Mouse (Mus musculus): ENCODE results near the gene Mok. TPM values are rescaled to one million over a fixed set of nuclear protein-coding genes. Genes with fewer than 3 reads are reported as not detected.

The Mok gene
- total RNA-seq, 4 experiments from 2014 or later: 0.35 to 0.52 TPM; not detected in 2

- DNase-seq (ENCODE audit: low spot score in 2 of 2): no peak
These were observed 27.6 kb downstream of the Mok start for GRCm38 (mm10) chr12:110813132-110813531.

- DNase-seq (ENCODE audit: low spot score in 2 of 2): no peak
These were observed 31.9 kb downstream of the Mok start for GRCm38 (mm10) chr12:110808848-110809247.

GRCm38 (mm10) chr12:110808430-110808829 lies 32.3 kb downstream of the Mok start:
- no peak for DNase-seq (ENCODE audit: low spot score in 2 of 2)

- DNase-seq (ENCODE audit: low spot score in 2 of 2): peak; percentile 25 to 27
These were observed 34.3 kb downstream of the Mok start for GRCm38 (mm10) chr12:110806301-110806970.

- DNase-seq (ENCODE audit: low spot score in 2 of 2): no peak
These were observed 36.5 kb downstream of the Mok start for GRCm38 (mm10) chr12:110804261-110804660.

GRCm38 (mm10) chr12:110802674-110803297 lies 38.0 kb downstream of the Mok start:
- DNase-seq (ENCODE audit: low spot score in 2 of 2): no peak

- no peak for DNase-seq (ENCODE audit: low spot score in 2 of 2)
These were observed 38.8 kb downstream of the Mok start for GRCm38 (mm10) chr12:110801876-110802464.

- peak in 1 of 2 experiments; percentile 20 for DNase-seq (ENCODE audit: low spot score in 2 of 2)
These were observed 41.5 kb downstream of the Mok start for GRCm38 (mm10) chr12:110799226-110799625.

- no peak for DNase-seq (ENCODE audit: low spot score in 2 of 2)
These were observed 42.8 kb downstream of the Mok start for GRCm38 (mm10) chr12:110797842-110798431.

GRCm38 (mm10) chr12:110797202-110797601 lies 43.5 kb downstream of the Mok start:
- DNase-seq (ENCODE audit: low spot score in 2 of 2): no peak

- DNase-seq (ENCODE audit: low spot score in 2 of 2): no peak
These were observed 44.0 kb downstream of the Mok start for GRCm38 (mm10) chr12:110796748-110797147.

GRCm38 (mm10) chr12:110795035-110795434 lies 45.7 kb downstream of the Mok start:
- no peak for DNase-seq (ENCODE audit: low spot score in 2 of 2)

GRCm38 (mm10) chr12:110791026-110791425 lies 49.7 kb downstream of the Mok start:
- DNase-seq (ENCODE audit: low spot score in 2 of 2): no peak

- no peak for DNase-seq (ENCODE audit: low spot score in 2 of 2)
These were observed 50.2 kb downstream of the Mok start for GRCm38 (mm10) chr12:110790580-110790979.

- peak; percentile 18 to 26 for DNase-seq (ENCODE audit: low spot score in 2 of 2)
These were observed 54.5 kb downstream of the Mok start for GRCm38 (mm10) chr12:110786243-110786642.

GRCm38 (mm10) chr12:110784211-110784610 lies 56.5 kb downstream of the Mok start:
- no peak for DNase-seq (ENCODE audit: low spot score in 2 of 2)

GRCm38 (mm10) chr12:110782278-110782677 lies 58.5 kb downstream of the Mok start:
- DNase-seq (ENCODE audit: low spot score in 2 of 2): no peak

- DNase-seq (ENCODE audit: low spot score in 2 of 2): no peak
These were observed 59.6 kb downstream of the Mok start for GRCm38 (mm10) chr12:110781181-110781580.

- DNase-seq (ENCODE audit: low spot score in 2 of 2): no peak
These were observed 61.4 kb downstream of the Mok start for GRCm38 (mm10) chr12:110779296-110779695.

- no peak for DNase-seq (ENCODE audit: low spot score in 2 of 2)
These were observed 62.9 kb downstream of the Mok start for GRCm38 (mm10) chr12:110777853-110778252.

GRCm38 (mm10) chr12:110775628-110776426 lies 64.9 kb downstream of the Mok start:
- no peak for DNase-seq (ENCODE audit: low spot score in 2 of 2)
